Mouse (Mus musculus) forebrain, embryonic 13.5 days (tissue): ENCODE measurements around the gene Anxa5. TPM values are rescaled to one million over a fixed set of nuclear protein-coding genes. Genes with fewer than 3 reads are reported as not detected.
A peak's percentile ranks its signal among the peaks of the same experiment; 100 is the strongest.

ENCODE experiments used
- ATAC-seq: fragments of 200-750 bp; cut with Nextera tagmentation; 2 replicates; pipeline ENCODE4 v1.8.0; 2017
- H3K27ac ChIP-seq: fragments of 300-500 bp; sonication (generic); 2 replicates; pipeline ENCODE4 v1.5.1; 2015; ENCODE audit warnings: inconsistent platforms, mild to moderate bottlenecking, moderate library complexity
- H3K27me3 ChIP-seq: fragments of 300-500 bp; sonication (generic); 2 replicates; pipeline ENCODE4 v1.6.1; 2015; ENCODE audit warnings: mild to moderate bottlenecking, inconsistent platforms
- H3K36me3 ChIP-seq: fragments of 300-500 bp; sonication (generic); 2 replicates; pipeline ENCODE4 v1.6.1; 2015; ENCODE audit warnings: mild to moderate bottlenecking, inconsistent platforms; ENCODE audit not compliant: poor library complexity, severe bottlenecking
- H3K4me1 ChIP-seq: fragments of 300-500 bp; sonication (generic); 2 replicates; pipeline ENCODE4 v1.6.1; 2015; ENCODE audit warnings: inconsistent platforms
- H3K4me2 ChIP-seq: fragments of 300-500 bp; sonication (generic); 2 replicates; pipeline ENCODE4 v1.6.1; 2015; ENCODE audit warnings: inconsistent platforms, mild to moderate bottlenecking, moderate library complexity
- H3K4me3 ChIP-seq: fragments of 300-500 bp; sonication (generic); 2 replicates; pipeline ENCODE4 v1.5.1; 2015; ENCODE audit warnings: mild to moderate bottlenecking, inconsistent platforms
- H3K9ac ChIP-seq: fragments of 300-500 bp; sonication (generic); 2 replicates; pipeline ENCODE4 v1.6.1; 2015; ENCODE audit warnings: mild to moderate bottlenecking, inconsistent platforms
- H3K9me3 ChIP-seq: fragments of 300-500 bp; sonication (generic); replicated peaks from 2 replicates; pipeline ENCODE4 v1.6.1; 2016; ENCODE audit warnings: inconsistent platforms
- WGBS: fragments of 180-500 bp; shearing (Covaris S2); methylation state at CpG from one replicate; pipeline ENCODE4 v1.1.7; 2015; 5-methylcytosine and 5-hydroxymethylcytosine counted together
- polyA plus RNA-seq: library from polyadenylated mRNA; unstranded; fragments of >200 nt; fragmentation: Nextera tagmentation; extraction: Ambion mirVana; gene quantifications from 2 replicates; pipeline ENCODE4 v1.2.1, GENCODE M21; 2015

The Anxa5 gene
- polyA plus RNA-seq, 1 experiment from 2014 or later = 50.5 TPM

GRCm38 (mm10) chr3:36486176-36486575 is 10.5 kb upstream of the Anxa5 start:
- H3K36me3 ChIP-seq = no peaks in the 10 kb centered on the region
- H3K27ac ChIP-seq = no peak overlapping the region
- H3K4me2 ChIP-seq = no peak overlapping the region
- ATAC-seq = no peak
- H3K4me1 ChIP-seq = peaks cover 14% of the 10 kb centered on the region
- H3K9me3 ChIP-seq = no peaks in the 10 kb centered on the region
- 56% methylated on average over 6 of the region's 6 CpGs for WGBS
- no peak overlapping the region for H3K4me3 ChIP-seq
- no peaks in the 10 kb centered on the region for H3K27me3 ChIP-seq
- no peak overlapping the region for H3K9ac ChIP-seq

DNA sequence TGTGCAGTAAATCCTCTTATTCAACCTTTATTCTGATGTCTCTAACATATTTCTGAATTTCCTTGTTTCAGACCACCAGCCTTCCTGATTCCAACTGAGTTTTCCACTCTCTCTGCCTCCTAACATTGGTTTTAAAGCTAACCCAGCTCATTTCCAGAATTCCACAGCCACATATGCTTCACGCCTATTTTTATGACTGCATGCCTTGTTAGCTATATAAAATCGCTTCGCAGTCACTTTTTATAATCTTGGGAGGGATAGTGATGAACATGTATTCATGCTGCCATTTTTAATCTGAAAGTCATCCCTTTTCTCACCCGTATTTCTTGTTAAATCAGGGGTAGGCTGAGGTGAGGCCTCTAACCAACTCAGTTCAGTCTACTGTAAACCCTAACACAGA is 8.6 kb upstream of the Anxa5 start:
- WGBS = 91% methylated on average over 4 of the region's 4 CpGs
- Histone ChIP-seq H3K4me1 (peaks cover 15% of the 10 kb centered on the region), H3K36me3 (no peaks in the 10 kb centered on the region), H3K4me2 (no peak overlapping the region), H3K9ac (no peak overlapping the region), H3K9me3 (no peaks in the 10 kb centered on the region), H3K27me3 (no peaks in the 10 kb centered on the region), H3K27ac (no peak overlapping the region), H3K4me3 (no peak overlapping the region)
- ATAC-seq = no peak

DNA sequence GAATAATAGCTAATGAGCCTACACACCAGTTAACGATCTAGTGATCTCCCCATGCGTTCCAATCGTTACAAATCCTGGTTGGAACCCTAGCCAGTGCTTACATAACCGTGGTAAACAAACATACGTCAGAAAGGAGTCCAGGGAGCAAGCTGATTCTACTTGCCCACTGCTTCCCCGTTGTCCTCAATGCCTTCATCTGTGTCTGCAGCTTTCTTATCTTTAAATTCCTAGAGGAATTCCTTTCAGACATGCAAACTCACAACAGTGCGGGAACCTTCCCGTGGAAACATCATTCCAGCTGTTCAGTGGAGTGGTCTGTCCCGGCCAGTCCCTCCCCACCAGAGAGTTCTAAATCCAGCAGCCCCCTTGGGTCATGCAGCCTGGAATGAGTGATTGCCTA is 7.2 kb upstream of the Anxa5 start:
- Histone ChIP-seq H3K4me1 (peaks cover 22% of the 10 kb centered on the region), H3K4me3 (no peak overlapping the region), H3K27ac (no peak overlapping the region), H3K4me2 (no peak overlapping the region), H3K9ac (no peak overlapping the region), H3K9me3 (no peaks in the 10 kb centered on the region), H3K36me3 (no peaks in the 10 kb centered on the region), H3K27me3 (no peaks in the 10 kb centered on the region)
- ATAC-seq = no peak
- 24% methylated on average over 9 of the region's 9 CpGs for WGBS

DNA sequence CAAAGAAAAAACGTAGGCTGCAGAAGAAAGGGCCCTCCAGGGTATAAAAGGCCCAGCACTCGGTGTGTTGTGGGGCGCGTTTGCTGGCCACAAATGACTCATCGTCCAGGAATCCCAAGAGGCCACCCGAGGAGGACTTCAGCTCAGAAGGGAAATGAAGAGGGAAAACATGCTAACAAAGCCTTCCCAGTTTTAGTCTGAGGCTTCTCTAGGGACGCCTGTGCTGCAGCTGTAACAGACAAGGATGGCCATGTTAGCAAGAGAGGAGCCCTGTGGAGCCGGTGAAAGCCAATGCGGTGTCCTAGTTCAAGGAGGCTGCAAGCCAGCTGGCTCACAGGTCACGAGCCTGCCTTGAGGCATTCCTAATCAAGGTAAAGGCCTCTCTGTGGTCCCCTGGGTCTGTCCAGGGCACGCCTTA is 6.1 kb upstream of the Anxa5 start:
- Histone ChIP-seq H3K4me3 (no peak overlapping the region), H3K27me3 (no peaks in the 10 kb centered on the region), H3K9me3 (no peaks in the 10 kb centered on the region), H3K9ac (peak overlapping the region; percentile 37), H3K27ac (peak overlapping the region; percentile 86), H3K4me2 (peak overlapping the region; percentile 27), H3K4me1 (peaks cover 22% of the 10 kb centered on the region), H3K36me3 (no peaks in the 10 kb centered on the region)
- ATAC-seq = peak; percentile 78
- 5% methylated on average over 11 of the region's 11 CpGs for WGBS

- Histone ChIP-seq H3K9me3 (no peaks in the 10 kb centered on the region), H3K4me3 (no peak overlapping the region), H3K27ac (peak overlapping the region; percentile 35; the same call in 1 of the 2 replicates), H3K27me3 (no peaks in the 10 kb centered on the region), H3K36me3 (no peaks in the 10 kb centered on the region), H3K4me1 (peaks cover 26% of the 10 kb centered on the region), H3K4me2 (no peak overlapping the region), H3K9ac (no peak overlapping the region)
- ATAC-seq = no peak
- WGBS = 55% methylated on average over 2 of the region's 2 CpGs
These were observed 4.8 kb upstream of the Anxa5 start for GRCm38 (mm10) chr3:36480486-36480885.

DNA sequence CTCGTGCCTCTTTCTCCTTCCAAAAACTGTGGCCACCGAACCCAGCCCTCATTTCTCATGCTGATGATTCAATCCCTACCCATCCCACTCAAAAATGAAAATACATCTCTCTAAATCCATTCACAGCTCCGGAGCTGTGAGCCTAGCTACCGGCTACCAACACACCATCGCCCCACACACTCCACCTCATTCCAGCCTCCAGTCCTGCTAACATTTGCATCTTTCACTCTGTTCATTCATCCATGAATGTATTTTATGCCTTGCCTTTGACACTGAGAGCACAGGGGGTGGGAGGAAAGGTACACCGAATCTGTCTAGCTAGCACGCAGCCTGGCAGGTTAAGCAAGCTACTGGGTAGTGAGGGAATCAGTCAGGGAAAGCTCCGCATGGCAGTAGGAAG is 3.1 kb upstream of the Anxa5 start:
- no peak overlapping the region for H3K4me2 ChIP-seq
- H3K4me3 ChIP-seq = no peak overlapping the region
- no peak overlapping the region for H3K27ac ChIP-seq
- no peak for ATAC-seq
- H3K9me3 ChIP-seq = no peaks in the 10 kb centered on the region
- no peak overlapping the region for H3K9ac ChIP-seq
- H3K27me3 ChIP-seq = 0 out of 2 replicates have a peak, but pooled peaks cover 2% of the 10 kb centered on the region
- no peaks in the 10 kb centered on the region for H3K36me3 ChIP-seq
- WGBS = 42% methylated on average over 8 of the region's 8 CpGs
- peaks cover 30% of the 10 kb centered on the region for H3K4me1 ChIP-seq

DNA sequence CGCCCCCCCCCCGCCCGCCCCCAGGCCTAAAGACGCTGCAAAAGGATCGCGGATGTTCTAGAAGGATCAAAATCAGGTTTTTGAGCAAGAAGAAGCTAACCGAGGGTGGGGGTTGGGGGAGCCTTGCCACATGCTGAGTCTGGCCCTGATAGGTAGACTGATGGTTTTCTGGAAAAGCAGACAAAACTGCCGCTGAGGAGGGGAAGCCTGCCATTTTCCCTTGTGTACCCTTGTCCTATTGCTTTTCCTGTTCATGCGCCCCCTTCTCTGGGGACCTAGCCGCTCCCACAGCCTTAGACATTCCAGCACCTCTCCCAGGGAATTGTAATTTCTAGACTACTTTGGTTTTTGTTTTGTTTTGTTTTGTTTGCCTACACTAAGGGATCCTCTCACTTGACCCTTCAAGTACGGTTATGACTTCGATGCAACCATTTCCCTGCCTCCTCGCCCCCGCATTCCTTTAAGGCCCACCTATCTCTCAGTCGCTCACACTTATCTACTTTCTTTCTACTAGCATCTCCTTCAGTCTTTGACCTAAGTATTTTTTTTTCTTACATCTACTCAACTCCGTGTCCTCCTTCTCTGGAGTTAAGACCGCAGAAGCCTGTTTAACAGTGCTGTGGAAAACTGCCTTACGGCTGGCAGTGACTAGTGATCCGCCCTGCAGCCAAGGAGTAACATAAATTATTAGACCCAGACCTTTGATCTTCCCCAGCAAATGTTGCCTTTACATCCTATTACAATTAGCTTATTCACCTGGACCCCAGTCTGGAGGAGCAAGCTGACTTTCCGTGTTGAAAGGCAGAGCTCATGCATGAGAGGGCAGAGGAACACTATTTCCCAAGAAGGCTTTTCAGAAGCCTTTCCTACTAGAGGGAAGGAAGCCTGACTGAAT is 814 bp upstream of the Anxa5 start:
- Histone ChIP-seq H3K4me3 (peak overlapping the region; percentile 60), H3K9me3 (no peaks in the 10 kb centered on the region), H3K9ac (peak overlapping the region; percentile 65), H3K36me3 (no peaks in the 10 kb centered on the region), H3K27ac (no peak overlapping the region), H3K4me1 (peaks cover 17% of the 10 kb centered on the region), H3K27me3 (0 out of 2 replicates have a peak, but pooled peaks cover 2% of the 10 kb centered on the region), H3K4me2 (peak overlapping the region; percentile 89)
- WGBS = 38% methylated on average over 20 of the region's 20 CpGs
- no peak for ATAC-seq

- Histone ChIP-seq H3K4me2 (peak overlapping the region; percentile 89), H3K27me3 (0 out of 2 replicates have a peak, but pooled peaks cover 2% of the 10 kb centered on the region), H3K27ac (no peak overlapping the region), H3K36me3 (no peaks in the 10 kb centered on the region), H3K9me3 (no peaks in the 10 kb centered on the region), H3K9ac (peak overlapping the region; percentile 65), H3K4me3 (peak overlapping the region; percentile 60), H3K4me1 (peaks cover 16% of the 10 kb centered on the region)
- ATAC-seq = no peak; the same call in 1 of the 2 replicates
- 2% methylated on average over 24 of the region's 24 CpGs for WGBS
These were observed 683 bp downstream of the Anxa5 start for GRCm38 (mm10) chr3:36474938-36475483.

DNA sequence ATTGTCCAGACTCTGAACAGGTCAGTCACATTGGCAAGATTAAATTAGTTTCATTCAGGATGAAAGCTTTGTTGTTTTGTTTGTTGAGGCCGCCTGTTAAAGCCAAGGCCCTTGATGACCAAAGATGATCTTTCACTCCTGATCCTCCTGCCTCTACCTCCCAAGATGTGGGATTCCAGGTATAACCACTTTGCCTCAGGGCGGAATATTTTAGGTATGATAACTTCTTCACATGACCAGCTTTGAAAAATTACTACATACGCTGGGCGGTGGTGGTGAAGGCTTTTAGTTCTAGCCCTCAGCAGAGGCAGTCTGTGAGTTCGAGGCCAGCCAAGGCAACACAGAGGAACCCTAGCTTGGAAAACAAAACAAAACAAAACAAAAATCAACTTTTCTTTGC is 1.3 kb downstream of the Anxa5 start:
- Histone ChIP-seq H3K4me3 (peak overlapping the region; percentile 60; the same call in 1 of the 2 replicates), H3K9ac (no peak overlapping the region), H3K27ac (no peak overlapping the region), H3K9me3 (no peaks in the 10 kb centered on the region), H3K27me3 (0 out of 2 replicates have a peak, but pooled peaks cover 2% of the 10 kb centered on the region), H3K4me2 (peak overlapping the region; percentile 89), H3K36me3 (no peaks in the 10 kb centered on the region), H3K4me1 (peaks cover 16% of the 10 kb centered on the region)
- 79% methylated on average over 5 of the region's 5 CpGs for WGBS
- ATAC-seq = no peak

GRCm38 (mm10) chr3:36473222-36473621 is 2.5 kb downstream of the Anxa5 start:
- ATAC-seq = no peak
- H3K4me2 ChIP-seq = no peak overlapping the region
- H3K4me1 ChIP-seq = peaks cover 8% of the 10 kb centered on the region
- WGBS = 93% methylated on average over 5 of the region's 5 CpGs
- H3K9me3 ChIP-seq = no peaks in the 10 kb centered on the region
- no peak overlapping the region for H3K27ac ChIP-seq
- 0 out of 2 replicates have a peak, but pooled peaks cover 2% of the 10 kb centered on the region for H3K27me3 ChIP-seq
- H3K9ac ChIP-seq = no peak overlapping the region
- no peak overlapping the region for H3K4me3 ChIP-seq
- no peaks in the 10 kb centered on the region for H3K36me3 ChIP-seq

DNA sequence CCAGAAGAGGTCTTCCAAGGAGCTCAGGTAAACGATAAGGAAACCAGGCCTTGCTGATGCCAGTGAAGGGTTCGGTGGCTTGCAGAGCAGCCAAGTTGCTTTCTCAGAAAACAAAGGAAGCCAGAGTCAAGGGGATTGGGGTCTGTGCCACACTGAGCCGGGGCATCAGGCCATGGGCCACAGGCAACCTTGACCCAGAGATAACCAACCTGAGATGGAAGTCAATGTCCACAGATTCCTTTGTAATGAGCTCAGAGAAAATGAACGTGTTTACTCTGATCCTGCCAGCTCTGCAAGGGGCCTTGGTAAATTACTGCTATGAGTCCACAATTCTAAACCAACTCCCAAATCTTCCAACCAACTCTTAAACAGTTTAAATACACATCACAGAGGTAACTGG is 3.8 kb downstream of the Anxa5 start:
- Histone ChIP-seq H3K9ac (no peak overlapping the region), H3K4me3 (no peak overlapping the region), H3K4me2 (no peak overlapping the region), H3K27ac (no peak overlapping the region), H3K27me3 (0 out of 2 replicates have a peak, but pooled peaks cover 2% of the 10 kb centered on the region), H3K36me3 (no peaks in the 10 kb centered on the region), H3K9me3 (no peaks in the 10 kb centered on the region), H3K4me1 (peaks cover 8% of the 10 kb centered on the region)
- ATAC-seq = no peak
- 72% methylated on average over 4 of the region's 4 CpGs for WGBS

- Histone ChIP-seq H3K27ac (no peak overlapping the region), H3K4me1 (no peaks in the 10 kb centered on the region), H3K4me2 (no peak overlapping the region), H3K4me3 (no peak overlapping the region), H3K36me3 (no peaks in the 10 kb centered on the region), H3K9me3 (no peaks in the 10 kb centered on the region), H3K27me3 (no peaks in the 10 kb centered on the region), H3K9ac (no peak overlapping the region)
- ATAC-seq = no peak
- 60% methylated on average over 2 of the region's 2 CpGs for WGBS
These were observed 6.8 kb downstream of the Anxa5 start for GRCm38 (mm10) chr3:36468871-36469270.
